Mouse (Mus musculus): ENCODE data around the gene Tctn3.

GRCm38 (mm10) chr19:40607676-40608075, 4.4 kb downstream of the Tctn3 start:
- TF ChIP-seq EP300 (optimal IDR thresholded peaks at IDR 0.05) (no peak), CTCF (IDR thresholded peaks at IDR 0.05; ENCODE audit: low read depth) (no peak)

All from stomach, postnatal 0 days (tissue).